15 mouse cellular contexts compared by ENCODE assay signal in genomic region chr5:76744737-76745209, GRCm38 (mm10).
DNase-seq lines count a peak whose midpoint lies in the region; ATAC-seq lines count a peak whose summit lies in the region.
"Had no signal": no experiment of that assay in that cellular context is flagged by ENCODE, and none has a peak within 500 bp of the region (broad histone marks: within the 10 kb centered on the region; RNA-seq: fewer than 3 reads in every experiment).

No protein-coding gene starts in this region.

- no peak overlapping the region for H3K9ac ChIP-seq in liver, embryonic 11.5 days (ENCODE audit: low read depth, low read length)
- no peak overlapping the region for H3K9ac ChIP-seq in liver, embryonic 12.5 days
- H3K9ac ChIP-seq in embryonic facial prominence, embryonic 12.5 days = no peak overlapping the region
- H3K9ac ChIP-seq in lung, embryonic 16.5 days (ENCODE audit: low read length) = no peak overlapping the region
- H3K9ac ChIP-seq: heart, embryonic 12.5 days; liver, embryonic 15.5 days had no signal

- no peak overlapping the region for H3K4me2 ChIP-seq in liver, embryonic 11.5 days
- H3K4me2 ChIP-seq in liver, embryonic 12.5 days = no peak overlapping the region
- H3K4me2 ChIP-seq in embryonic facial prominence, embryonic 12.5 days (replicated peaks) = no peak overlapping the region
- H3K4me2 ChIP-seq in lung, embryonic 16.5 days (ENCODE audit: low read depth, low read length) = no peak overlapping the region
- H3K4me2 ChIP-seq: heart, embryonic 12.5 days; liver, embryonic 15.5 days had no signal

- no peaks in the 10 kb centered on the region for H3K9me3 ChIP-seq in liver, embryonic 11.5 days (ENCODE audit: control insufficient read depth, low read length)
- no peaks in the 10 kb centered on the region for H3K9me3 ChIP-seq in liver, embryonic 12.5 days (replicated peaks)
- H3K9me3 ChIP-seq in embryonic facial prominence, embryonic 12.5 days = no peaks in the 10 kb centered on the region
- no peaks in the 10 kb centered on the region for H3K9me3 ChIP-seq in lung, embryonic 16.5 days (ENCODE audit: control insufficient read depth, low read length)
- H3K9me3 ChIP-seq: heart, embryonic 12.5 days; liver, embryonic 15.5 days had no signal

- intact Hi-C loops in gastrocnemius, postnatal 36 days (cut with DNase I) = no loop called here

- peaks cover 4% of the 10 kb centered on the region; the same call in 1 of the 2 replicates for H3K4me1 ChIP-seq in liver, embryonic 11.5 days (replicated peaks; ENCODE audit: control insufficient read depth, insufficient read depth, low read length)
- peaks cover 11% of the 10 kb centered on the region for H3K4me1 ChIP-seq in liver, embryonic 12.5 days
- no peaks in the 10 kb centered on the region; the same call in 1 of the 2 replicates for H3K4me1 ChIP-seq in embryonic facial prominence, embryonic 12.5 days
- no peaks in the 10 kb centered on the region for H3K4me1 ChIP-seq in lung, embryonic 16.5 days (replicated peaks; ENCODE audit: control insufficient read depth, insufficient read depth, low read length)

- H3K4me3 ChIP-seq in liver, embryonic 11.5 days (ENCODE audit: low read depth, low read length) = no peak overlapping the region
- H3K4me3 ChIP-seq in liver, embryonic 12.5 days = no peak overlapping the region
- H3K4me3 ChIP-seq in embryonic facial prominence, embryonic 12.5 days = no peak overlapping the region
- no peak overlapping the region for H3K4me3 ChIP-seq in lung, embryonic 16.5 days (ENCODE audit: low read length)
- H3K4me3 ChIP-seq: heart, embryonic 12.5 days; liver, embryonic 15.5 days had no signal

- ATAC-seq in liver, embryonic 11.5 days (replicated peaks; ENCODE audit: low FRiP score) = peak; percentile 61; the same call in 1 of the 2 replicates
- ATAC-seq in liver, embryonic 12.5 days = no peak
- ATAC-seq in embryonic facial prominence, embryonic 12.5 days (ENCODE audit: insufficient number of reproducible peaks, insufficient read depth, low FRiP score, low TSS enrichment) = peak; percentile 77
- ATAC-seq in lung, embryonic 16.5 days (ENCODE audit: low read depth) = peak; percentile 45
- ATAC-seq: inflammation-experienced regulatory T-cells, adult 6 months had no signal

- no peak overlapping the region for H3K27ac ChIP-seq in liver, embryonic 11.5 days (ENCODE audit: low read depth, low read length)
- H3K27ac ChIP-seq in liver, embryonic 12.5 days = no peak overlapping the region
- H3K27ac ChIP-seq in embryonic facial prominence, embryonic 12.5 days = no peak overlapping the region
- no peak overlapping the region for H3K27ac ChIP-seq in lung, embryonic 16.5 days (ENCODE audit: low read length)
- H3K27ac ChIP-seq: kidney, postnatal 0 days; liver, embryonic 15.5 days had no signal

- WGBS in liver, embryonic 11.5 days = 52% methylated on average over 9 of the region's 9 CpGs
- WGBS in liver, embryonic 12.5 days (ENCODE audit: insufficient replicate concordance) = 35% methylated on average over 9 of the region's 9 CpGs
- WGBS in embryonic facial prominence, embryonic 12.5 days = 74% methylated on average over 9 of the region's 9 CpGs
- 73% methylated on average over 9 of the region's 9 CpGs for WGBS in lung, embryonic 16.5 days

- no peak for DNase-seq in liver, embryonic 11.5 days (ENCODE audit: low spot score)
- DNase-seq in MEL-GATA-1-ER (ENCODE audit: extremely low read depth, low read depth) = peak; percentile 68
- no peak for DNase-seq in embryo, embryonic 10.5 days (ENCODE audit: low spot score)
- DNase-seq in gastrocnemius, postnatal 36 days = no peak
- no peak for DNase-seq in ovary, postnatal 36 days (ENCODE audit: low spot score)
- DNase-seq: adrenal gland, postnatal 25 days; gastrocnemius, postnatal 14 days; layer of hippocampus, adult 9-11 months had no signal

- H3K36me3 ChIP-seq in liver, embryonic 11.5 days (ENCODE audit: control insufficient read depth, insufficient read depth, low read length) = no peaks in the 10 kb centered on the region
- peaks cover 18% of the 10 kb centered on the region; the same call in 1 of the 2 replicates for H3K36me3 ChIP-seq in liver, embryonic 12.5 days
- H3K36me3 ChIP-seq in embryonic facial prominence, embryonic 12.5 days = 0 out of 2 replicates have a peak, but pooled peaks cover 4% of the 10 kb centered on the region
- no peaks in the 10 kb centered on the region for H3K36me3 ChIP-seq in lung, embryonic 16.5 days (ENCODE audit: control insufficient read depth, insufficient read depth, low read length)
- H3K36me3 ChIP-seq: heart, embryonic 12.5 days; liver, embryonic 15.5 days had no signal

- no peaks in the 10 kb centered on the region for H3K27me3 ChIP-seq in liver, embryonic 11.5 days (replicated peaks; ENCODE audit: control insufficient read depth, insufficient read depth, low read length)
- H3K27me3 ChIP-seq in liver, embryonic 12.5 days (replicated peaks) = no peaks in the 10 kb centered on the region
- H3K27me3 ChIP-seq in embryonic facial prominence, embryonic 12.5 days = no peaks in the 10 kb centered on the region
- no peaks in the 10 kb centered on the region for H3K27me3 ChIP-seq in lung, embryonic 16.5 days (ENCODE audit: control insufficient read depth, insufficient read depth, low read depth, low read length)
- H3K27me3 ChIP-seq: heart, embryonic 12.5 days; liver, embryonic 15.5 days had no signal
